Mouse (Mus musculus): ENCODE measurements at regions not wholly inside any gene's neighbourhood (a gene's known extent, or its start where the extent isn't known, plus 50 kb on each side); places are given as distances from the start of the nearest gene placed in this dataset.
A peak's percentile ranks its signal among the peaks of the same experiment; 100 is the strongest.
"Not testable (repeated sequence)": the region's sequence is repeated elsewhere in the genome, so short reads cannot be mapped to it uniquely, and the experiment has no call there.

GRCm38 (mm10) chr1:42539541-42540520 is 155.7 kb upstream of the Pou3f3 start:
- peak; percentile 53 for DNase-seq (ENCODE audit: low read depth, low spot score)

GRCm38 (mm10) chr1:42541991-42542390 is 153.6 kb upstream of the Pou3f3 start:
- no peak for DNase-seq (ENCODE audit: low read depth, low spot score)

GRCm38 (mm10) chr1:42542846-42543549 is 152.6 kb upstream of the Pou3f3 start:
- DNase-seq (ENCODE audit: low read depth, low spot score) = no peak

- DNase-seq (ENCODE audit: low read depth, low spot score) = no peak
Observed at GRCm38 (mm10) chr1:42546879-42547278, 148.7 kb upstream of the Pou3f3 start.

GRCm38 (mm10) chr1:42557301-42557700 is 138.3 kb upstream of the Pou3f3 start:
- no peak for DNase-seq (ENCODE audit: low read depth, low spot score)

- DNase-seq (ENCODE audit: low read depth, low spot score) = no peak
Observed at GRCm38 (mm10) chr1:42567640-42568039, 127.9 kb upstream of the Pou3f3 start.

- no peak for DNase-seq (ENCODE audit: low read depth, low spot score)
Observed at GRCm38 (mm10) chr1:42585191-42585590, 110.4 kb upstream of the Pou3f3 start.

- DNase-seq (ENCODE audit: low read depth, low spot score) = no peak
Observed at GRCm38 (mm10) chr1:42588499-42588898, 107.1 kb upstream of the Pou3f3 start.

GRCm38 (mm10) chr1:42589442-42589841 is 106.1 kb upstream of the Pou3f3 start:
- DNase-seq (ENCODE audit: low read depth, low spot score) = no peak

GRCm38 (mm10) chr1:42591855-42592254 is 103.7 kb upstream of the Pou3f3 start:
- DNase-seq (ENCODE audit: low read depth, low spot score) = peak; percentile 47

- no peak for DNase-seq (ENCODE audit: low read depth, low spot score)
Observed at GRCm38 (mm10) chr1:42597065-42597464, 98.5 kb upstream of the Pou3f3 start.

GRCm38 (mm10) chr1:42599238-42599637 is 96.3 kb upstream of the Pou3f3 start:
- DNase-seq (ENCODE audit: low read depth, low spot score) = no peak

- DNase-seq (ENCODE audit: low read depth, low spot score) = no peak
Observed at GRCm38 (mm10) chr1:42606251-42606650, 89.3 kb upstream of the Pou3f3 start.

- not testable (repeated sequence) for DNase-seq (ENCODE audit: low read depth, low spot score)
Observed at GRCm38 (mm10) chr1:42607466-42608043, 88.0 kb upstream of the Pou3f3 start.

GRCm38 (mm10) chr1:42623766-42624165 is 71.8 kb upstream of the Pou3f3 start:
- DNase-seq (ENCODE audit: low read depth, low spot score) = no peak

GRCm38 (mm10) chr1:42628800-42629199 is 66.8 kb upstream of the Pou3f3 start:
- no peak for DNase-seq (ENCODE audit: low read depth, low spot score)

GRCm38 (mm10) chr1:42629465-42630261 is 65.9 kb upstream of the Pou3f3 start:
- no peak for DNase-seq (ENCODE audit: low read depth, low spot score)

- DNase-seq (ENCODE audit: low read depth, low spot score) = no peak
Observed at GRCm38 (mm10) chr1:42632286-42632685, 63.3 kb upstream of the Pou3f3 start.

GRCm38 (mm10) chr1:42636558-42636957 is 59.0 kb upstream of the Pou3f3 start:
- DNase-seq (ENCODE audit: low read depth, low spot score) = no peak
